Mouse (Mus musculus) embryo, embryonic 10.5 days (tissue): Measurements from ENCODE around the gene Gm5868.
"Not testable (repeated sequence)": the region's sequence is repeated elsewhere in the genome, so short reads cannot be mapped to it uniquely, and the experiment has no call there.

Experiments used
- DNase-seq: peaks from one replicate; pipeline ENCODE4 v3.0.0-alpha.2; 2015; ENCODE audit warnings: low spot score

Gene Gm5868

GRCm38 (mm10) chr5:72587192-72587681 is at the start of gene Gm5868:
Gm5868 (minus strand) TSS chr5:72587551.
- peak; percentile 50 for DNase-seq

DNA sequence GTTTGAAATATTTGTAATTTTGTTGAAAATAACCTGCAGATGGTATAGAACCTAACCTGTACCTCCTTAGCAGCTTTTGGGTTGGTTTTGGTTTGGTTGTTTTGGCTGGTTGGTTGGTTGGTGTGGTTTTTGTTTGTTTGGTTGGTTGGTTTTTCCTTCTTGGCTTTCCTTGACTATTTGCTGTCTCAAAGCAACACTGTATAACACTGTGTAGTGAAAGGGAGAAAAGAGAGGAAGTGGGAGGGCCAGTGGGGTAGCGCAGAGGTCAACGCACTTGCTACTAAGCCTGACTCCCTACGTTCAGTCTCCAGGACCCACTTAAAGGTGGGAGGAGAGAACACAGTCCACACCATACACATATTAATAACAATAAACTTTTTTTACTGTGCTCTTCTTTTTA is 49.2 kb upstream of the Gm5868 start:
- DNase-seq = no peak

DNA sequence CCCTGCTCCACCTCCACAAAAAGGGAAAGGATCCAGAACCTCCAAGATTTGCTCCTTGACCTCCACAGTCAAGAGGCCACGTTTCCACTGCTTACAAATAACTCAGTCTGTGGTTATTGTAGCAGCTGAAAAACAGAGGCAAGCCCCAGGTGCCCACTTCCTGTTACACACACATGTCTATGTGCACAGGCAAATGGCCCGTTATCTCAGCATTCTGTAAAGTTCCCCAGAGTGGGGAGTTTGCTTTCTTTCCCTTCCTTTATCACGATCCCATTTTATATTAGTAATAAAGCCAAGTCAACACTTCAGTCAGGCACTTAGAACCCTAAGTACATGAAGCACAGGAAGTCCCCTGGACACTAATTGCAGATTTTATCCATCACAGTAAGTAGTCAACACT is 48.8 kb upstream of the Gm5868 start:
- no peak for DNase-seq

DNA sequence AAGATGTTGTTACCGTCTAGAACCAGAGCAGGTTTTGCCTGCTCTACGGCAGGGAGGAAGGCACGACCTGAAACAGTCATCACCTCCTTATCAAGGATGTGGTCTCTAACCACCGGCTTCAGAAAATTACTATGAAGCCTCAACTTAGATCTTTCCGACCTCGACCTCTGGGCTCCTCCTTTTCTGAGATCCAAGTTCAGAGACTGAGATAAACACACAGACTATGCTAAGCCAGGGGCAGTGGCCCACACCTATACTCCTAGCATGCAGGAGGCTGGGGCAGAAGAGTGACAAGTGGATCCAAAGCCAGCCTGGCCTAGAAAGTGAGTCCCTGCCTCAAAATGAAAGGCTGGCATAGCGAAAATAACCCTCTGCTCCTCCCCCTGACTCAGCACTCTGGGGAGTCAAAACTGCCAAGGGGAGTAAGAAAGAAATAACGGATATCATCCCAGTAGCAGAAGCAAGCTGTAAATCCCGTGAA is 47.5 kb upstream of the Gm5868 start:
- no peak for DNase-seq

DNA sequence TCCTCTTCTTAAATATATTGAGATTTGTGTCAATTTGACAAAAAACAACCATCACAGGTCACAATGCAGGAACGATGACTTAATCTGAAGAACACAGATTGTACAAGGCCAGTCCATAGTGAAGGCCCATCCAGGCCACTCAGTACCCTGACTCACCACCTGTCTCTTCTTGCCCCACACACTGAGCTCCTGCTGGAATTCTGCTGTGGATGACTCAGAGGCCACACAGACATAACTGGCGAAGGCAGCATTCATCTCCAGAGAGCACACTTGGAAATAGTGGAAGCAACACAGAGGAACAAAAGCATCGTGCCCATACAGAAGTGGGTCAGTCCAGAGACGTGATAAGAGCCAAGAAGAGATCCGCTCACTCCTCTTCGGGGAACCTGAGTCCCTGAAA is 42.7 kb upstream of the Gm5868 start:
- no peak for DNase-seq

GRCm38 (mm10) chr5:72621022-72621421 is 33.7 kb upstream of the Gm5868 start:
- no peak for DNase-seq

GRCm38 (mm10) chr5:72617413-72617812 is 30.1 kb upstream of the Gm5868 start:
- no peak for DNase-seq

DNA sequence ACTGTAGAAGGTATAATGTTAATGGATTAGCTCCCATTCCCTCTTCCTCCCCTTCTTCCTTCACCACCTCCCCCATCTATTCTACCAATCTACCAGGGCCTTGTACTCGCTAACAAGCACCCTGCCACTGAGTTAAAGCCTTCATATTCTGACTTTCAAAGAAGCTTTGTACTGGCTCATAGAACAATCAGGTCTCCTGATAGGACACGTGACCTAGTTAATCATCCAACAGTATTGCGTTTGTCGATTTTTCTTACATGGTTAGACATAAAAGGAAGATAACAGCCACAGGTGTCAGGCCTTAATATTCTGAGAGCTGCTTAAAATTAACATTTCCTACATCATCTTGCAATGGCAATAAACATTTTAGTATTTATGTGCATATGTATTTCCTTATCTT is 15.8 kb upstream of the Gm5868 start:
- no peak for DNase-seq

- peak; percentile 77 for DNase-seq
Observed at GRCm38 (mm10) chr5:72601006-72601405, 13.7 kb upstream of the Gm5868 start.

GRCm38 (mm10) chr5:72586667-72587191 is 622 bp downstream of the Gm5868 start:
- not testable (repeated sequence) for DNase-seq

GRCm38 (mm10) chr5:72586122-72586521 is 1.2 kb downstream of the Gm5868 start:
- not testable (repeated sequence) for DNase-seq

DNA sequence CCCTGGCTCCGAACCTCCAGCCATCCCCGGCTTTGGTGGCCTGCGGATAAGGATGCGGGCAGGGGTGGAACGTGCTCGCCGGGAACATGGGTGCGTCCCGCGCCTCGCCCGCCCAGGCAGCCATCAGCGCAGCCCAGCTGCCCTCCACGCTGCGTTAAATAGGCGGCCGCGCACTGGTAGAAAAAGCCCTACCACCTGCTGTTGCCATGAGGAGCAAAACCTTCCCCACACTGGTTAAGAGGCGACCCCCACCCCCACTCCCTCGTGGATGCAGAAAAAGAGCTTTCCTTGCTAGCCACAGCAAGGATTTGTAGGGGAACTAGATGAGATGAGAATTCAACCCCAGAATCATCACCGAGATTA is 6.4 kb downstream of the Gm5868 start, which contains the start of gene Zar1:
Zar1 (minus strand) TSS at position 285 of the 363 bp plus-strand sequence.
- peak; percentile 23 for DNase-seq

DNA sequence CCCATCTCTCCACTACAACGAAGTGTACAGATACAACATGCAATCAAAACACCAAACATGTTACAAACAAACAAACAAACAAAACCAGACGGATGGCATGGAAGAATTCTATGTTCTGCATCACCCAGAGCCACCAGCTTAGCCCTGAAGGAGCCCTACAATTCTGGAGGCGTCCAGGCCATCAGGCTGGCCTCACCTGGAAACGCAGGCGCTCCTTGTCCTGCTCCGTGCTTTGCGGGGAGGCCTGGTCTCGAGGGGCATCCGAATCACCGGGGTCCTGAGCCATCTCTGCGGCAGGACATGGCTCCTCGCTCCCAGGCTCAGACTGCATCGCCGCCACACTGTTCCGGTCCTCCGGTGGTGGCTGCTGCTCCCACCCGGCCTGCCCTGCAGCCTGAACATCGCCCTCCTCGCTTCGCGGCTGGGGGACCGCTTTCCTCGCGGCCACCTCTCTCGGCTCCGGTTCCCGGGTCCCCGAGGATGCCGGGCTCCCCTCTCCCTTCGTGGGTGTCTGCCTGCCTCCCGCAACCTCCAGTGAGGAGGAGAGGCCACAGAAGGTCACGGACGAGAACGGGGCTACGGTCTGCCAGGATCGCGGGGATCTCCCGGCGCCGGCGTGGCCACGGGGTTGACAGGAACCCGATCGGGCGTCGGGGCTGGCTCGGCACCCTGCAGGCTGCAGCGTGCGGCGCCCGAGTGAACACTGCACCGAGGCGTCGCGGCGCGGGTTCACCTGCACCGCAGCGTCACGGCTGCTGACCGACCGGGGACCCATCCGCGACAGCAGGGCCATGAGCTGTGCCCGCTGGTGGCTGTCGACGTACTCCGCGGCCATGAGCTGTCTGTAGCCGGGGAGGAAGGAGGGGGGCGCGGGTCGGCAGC is 7.0 kb downstream of the Gm5868 start:
- peak; percentile 23 for DNase-seq

DNA sequence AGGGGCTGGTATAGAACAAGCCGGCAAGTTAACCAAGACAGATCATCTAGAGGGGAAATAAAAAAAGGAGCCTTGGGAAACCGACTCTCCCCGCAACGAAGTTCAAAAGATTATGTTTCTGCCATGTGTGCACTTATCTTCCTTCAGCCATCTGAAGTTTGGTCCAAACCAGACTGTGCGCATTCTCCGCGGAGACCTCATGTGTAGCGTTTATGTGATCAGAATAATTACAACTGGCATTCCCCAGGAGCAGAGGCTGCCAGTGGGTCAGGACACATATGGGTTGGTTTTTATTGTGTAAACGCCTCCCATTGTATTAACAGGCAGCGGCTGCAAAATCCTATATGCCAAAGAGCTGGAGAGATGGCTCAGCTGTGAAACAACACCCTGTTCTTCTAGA is 7.8 kb downstream of the Gm5868 start:
- peak; percentile 42 for DNase-seq

DNA sequence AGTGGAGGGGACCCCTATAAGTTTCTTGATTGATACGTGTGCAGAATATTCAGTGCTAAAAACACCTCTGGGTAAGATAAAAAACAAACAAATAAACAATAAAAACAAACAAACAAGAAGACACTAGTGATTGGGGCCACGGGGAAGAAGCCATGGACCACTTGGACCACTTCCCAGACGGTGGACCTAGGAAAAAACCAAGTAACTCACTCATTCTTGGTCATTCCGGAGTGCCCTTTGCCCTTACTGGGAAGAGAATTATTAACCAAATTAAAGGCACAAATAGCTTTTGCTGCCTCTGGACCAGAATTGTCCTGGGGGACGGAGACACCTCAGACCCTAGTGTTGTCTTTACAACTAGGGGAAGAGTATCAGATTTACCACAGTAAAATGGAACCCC is 21.7 kb downstream of the Gm5868 start:
- DNase-seq = no peak

DNA sequence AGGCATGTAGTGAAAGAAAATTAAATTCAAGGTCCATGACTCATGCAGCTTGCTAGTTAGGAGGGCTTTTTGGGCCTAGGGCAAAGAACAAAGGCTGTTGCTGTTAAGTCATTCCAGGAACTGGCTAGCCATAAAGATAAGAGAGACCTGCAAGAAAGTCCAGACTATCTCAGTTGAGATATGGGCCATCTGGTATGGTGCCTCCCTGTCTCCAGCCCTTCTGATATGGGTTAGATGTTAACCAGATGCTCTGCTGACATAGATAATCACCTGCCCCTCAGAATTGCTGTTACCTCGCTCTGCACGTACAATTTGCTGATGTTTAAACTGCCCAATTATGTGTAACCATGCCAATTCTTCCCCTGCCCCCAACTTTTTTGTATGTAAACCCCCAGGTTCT is 24.2 kb downstream of the Gm5868 start:
- DNase-seq = not testable (repeated sequence)

- no peak for DNase-seq
Observed at GRCm38 (mm10) chr5:72560976-72561628, 26.2 kb downstream of the Gm5868 start.

- DNase-seq = peak; percentile 99
Observed at GRCm38 (mm10) chr5:72559544-72560049, 27.8 kb downstream of the Gm5868 start, which contains the start of gene Nfxl1. Nfxl1 (minus strand) TSS chr5:72559684.

- peak; percentile 49 for DNase-seq
Observed at GRCm38 (mm10) chr5:72558716-72559526, 28.4 kb downstream of the Gm5868 start.

DNA sequence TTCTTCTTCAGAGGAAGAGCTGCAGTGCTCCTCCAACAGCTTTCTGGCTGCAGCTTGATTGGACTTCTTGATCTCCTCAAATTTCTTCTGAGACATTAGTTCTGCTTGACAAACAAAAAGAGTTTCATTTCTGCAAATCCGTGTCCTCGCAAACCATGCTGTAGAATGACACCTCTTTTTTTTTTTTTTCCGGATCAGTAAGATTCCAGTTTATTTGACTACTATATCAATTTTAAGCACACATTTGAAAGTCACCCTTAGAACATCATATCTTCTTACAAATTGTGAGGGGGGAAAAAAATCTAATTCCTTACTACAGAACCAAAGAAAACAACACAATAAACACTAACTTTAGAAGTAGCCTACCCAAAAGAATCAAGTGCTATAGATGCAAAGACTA is 31.1 kb downstream of the Gm5868 start:
- no peak for DNase-seq

GRCm38 (mm10) chr5:72551209-72551608 is 36.1 kb downstream of the Gm5868 start:
- no peak for DNase-seq
